Comparison of ENCODE assay signal across 16 mouse cellular contexts in genomic region chr13:109910915-109911314, GRCm38 (mm10).
"Had no signal": no experiment of that assay in that cellular context is flagged by ENCODE, and none has a peak within 500 bp of the region (broad histone marks: within the 10 kb centered on the region; RNA-seq: fewer than 3 reads in every experiment).

No protein-coding gene starts in this region.

- H3K4me2 ChIP-seq: limb, embryonic 15.5 days; liver, embryonic 13.5 days; neural tube, embryonic 15.5 days had no signal

- H3K9ac ChIP-seq: limb, embryonic 15.5 days; liver, embryonic 13.5 days; neural tube, embryonic 15.5 days had no signal

- H3K36me3 ChIP-seq: limb, embryonic 15.5 days; liver, embryonic 13.5 days; midbrain, embryonic 10.5 days; neural tube, embryonic 15.5 days had no signal

- H3K9me3 ChIP-seq: limb, embryonic 15.5 days; liver, embryonic 13.5 days; midbrain, embryonic 10.5 days; neural tube, embryonic 15.5 days had no signal

- H3K27me3 ChIP-seq: limb, embryonic 15.5 days; liver, embryonic 13.5 days; neural tube, embryonic 15.5 days had no signal

- H3K4me3 ChIP-seq: limb, embryonic 15.5 days; liver, embryonic 13.5 days; midbrain, embryonic 10.5 days; myocyte; neural tube, embryonic 15.5 days had no signal

- DNase-seq: kidney, adult 8-10 months; kidney, postnatal 36 days; layer of hippocampus, adult 9-11 months; layer of hippocampus, postnatal 36 days; liver, embryonic 13.5 days; lung, adult 2 months; lung, postnatal 10 days; midbrain, embryonic 14.5 days; right cerebral cortex, adult 18-20 months; right cerebral cortex, postnatal 25 days; thymus, postnatal 36 days had no signal

- H3K27ac ChIP-seq: kidney, postnatal 0 days; limb, embryonic 15.5 days; liver, embryonic 13.5 days; midbrain, embryonic 10.5 days; neural tube, embryonic 15.5 days had no signal
